Mouse (Mus musculus) MEL (cell line): ENCODE results near the gene Spag5. TPM values are rescaled to one million over a fixed set of nuclear protein-coding genes. Genes with fewer than 3 reads are reported as not detected.

Experiments used
- DNase-seq: peaks from one replicate; pipeline ENCODE4 v3.0.0; 2011; ENCODE audit warnings: low read depth, low spot score
- H3K27ac ChIP-seq: 2 replicates; pipeline ENCODE4 v1.5.1; 2012; ENCODE audit warnings: low read depth, mild to moderate bottlenecking, control low read depth, low read length, moderate library complexity; ENCODE audit not compliant: control insufficient read depth
- H3K27me3 ChIP-seq, 2 experiments: fragments of 150-350 bp in 1 of 2; sonication (generic) in 1 of 2; 2 replicates each; pipeline ENCODE4 v1.6.1; 2012; ENCODE audit warnings: low read length in 2 of 2, mild to moderate bottlenecking in 2 of 2, improper control_type of control experiment in 1 of 2, moderate library complexity in 1 of 2; ENCODE audit not compliant: insufficient read depth in 2 of 2, control insufficient read depth in 1 of 2
- H3K36me3 ChIP-seq, 2 experiments: 2 replicates each; pipeline ENCODE4 v1.6.1; 2012 to 2014; ENCODE audit warnings: low read length in 2 of 2, improper control_type of control experiment in 1 of 2, inconsistent platforms in 1 of 2, mild to moderate bottlenecking in 1 of 2; ENCODE audit not compliant: insufficient read depth in 2 of 2, control insufficient read depth in 1 of 2
- H3K4me1 ChIP-seq, 2 experiments: fragments of 150-350 bp in 1 of 2; sonication (generic) in 1 of 2; 2 replicates each; pipeline ENCODE4 v1.6.1; 2012; ENCODE audit warnings: low read length in 2 of 2, improper control_type of control experiment in 1 of 2, mild to moderate bottlenecking in 1 of 2; ENCODE audit not compliant: insufficient read depth in 2 of 2, control insufficient read depth in 1 of 2
- H3K4me3 ChIP-seq, 2 experiments: fragments of 150-350 bp in 1 of 2; sonication (generic) in 1 of 2; 2 replicates each; pipeline ENCODE4 v1.5.1; 2012; ENCODE audit warnings: low read depth in 2 of 2, low read length in 2 of 2, mild to moderate bottlenecking in 2 of 2, moderate library complexity in 2 of 2, control low read depth in 1 of 2, improper control_type of control experiment in 1 of 2; ENCODE audit not compliant: control insufficient read depth in 1 of 2, insufficient read depth in 1 of 2
- H3K79me2 ChIP-seq: 2 replicates; pipeline ENCODE4 v1.6.1; 2012; ENCODE audit warnings: mild to moderate bottlenecking, low read length, moderate library complexity; ENCODE audit not compliant: control insufficient read depth, poor library complexity, insufficient read depth
- H3K9ac ChIP-seq: 2 replicates; pipeline ENCODE4 v1.6.1; 2012; ENCODE audit warnings: low read depth, mild to moderate bottlenecking, control low read depth, low read length, moderate library complexity; ENCODE audit not compliant: control insufficient read depth, poor library complexity, severe bottlenecking
- H3K9me3 ChIP-seq: fragments of 150-350 bp; sonication (generic); replicated peaks from 2 replicates; pipeline ENCODE4 v1.6.1; 2012; ENCODE audit warnings: mild to moderate bottlenecking, low read length, improper control_type of control experiment, moderate library complexity; ENCODE audit not compliant: insufficient read depth
- BHLHE40 ChIP-seq: IDR thresholded peaks from 2 replicates; pipeline ENCODE4 v1.6.1; 2012; ENCODE audit warnings: low read depth, mild to moderate bottlenecking, inconsistent platforms, low read length, improper control_type of control experiment, borderline replicate concordance
- CHD1 ChIP-seq: IDR thresholded peaks from 2 replicates; pipeline ENCODE4 v1.6.1; 2012; ENCODE audit warnings: low read depth, mild to moderate bottlenecking, inconsistent platforms, low read length, improper control_type of control experiment
- CHD2 ChIP-seq: IDR thresholded peaks from 2 replicates; pipeline ENCODE4 v1.6.1; 2011; ENCODE audit warnings: low read length, improper control_type of control experiment
- CTCF ChIP-seq, 3 experiments: IDR thresholded peaks in 2 of 3; conservative IDR thresholded peaks in 1 of 3; 2 replicates each; pipeline ENCODE4 v1.5.1; 2011 to 2012; ENCODE audit warnings: low read length in 3 of 3, low read depth in 2 of 3, mild to moderate bottlenecking in 2 of 3, improper control_type of control experiment in 1 of 3, inconsistent platforms in 1 of 3, mixed read lengths in 1 of 3, moderate library complexity in 1 of 3; ENCODE audit not compliant: control insufficient read depth in 1 of 3, insufficient read depth in 1 of 3, poor library complexity in 1 of 3, severe bottlenecking in 1 of 3
- E2F4 ChIP-seq: IDR thresholded peaks from 2 replicates; pipeline ENCODE4 v1.6.1; 2011; ENCODE audit warnings: low read depth, low read length, improper control_type of control experiment, borderline replicate concordance
- ELF1 ChIP-seq: IDR thresholded peaks from 2 replicates; pipeline ENCODE4 v1.6.1; 2014; ENCODE audit warnings: low read depth, mild to moderate bottlenecking, inconsistent platforms, low read length, improper control_type of control experiment, moderate library complexity
- EP300 ChIP-seq, 2 experiments: IDR thresholded peaks; 2 replicates each; pipeline ENCODE4 v1.6.1; 2011; ENCODE audit warnings: improper control_type of control experiment in 2 of 2, low read length in 2 of 2, low read depth in 1 of 2, mild to moderate bottlenecking in 1 of 2
- ETS1 ChIP-seq: IDR thresholded peaks from 2 replicates; pipeline ENCODE4 v1.6.1; 2012; ENCODE audit warnings: low read depth, mild to moderate bottlenecking, inconsistent platforms, low read length, improper control_type of control experiment, moderate library complexity
- GABPA ChIP-seq: IDR thresholded peaks from 2 replicates; pipeline ENCODE4 v1.6.1; 2012; ENCODE audit warnings: low read depth, mild to moderate bottlenecking, inconsistent platforms, low read length, improper control_type of control experiment, moderate library complexity
- GATA1 ChIP-seq: IDR thresholded peaks from 2 replicates; pipeline ENCODE4 v1.6.1; 2011; ENCODE audit warnings: low read depth, low read length, improper control_type of control experiment
- HCFC1 ChIP-seq: IDR thresholded peaks from 2 replicates; pipeline ENCODE4 v1.6.1; 2012; ENCODE audit warnings: low read depth, mild to moderate bottlenecking, inconsistent platforms, low read length, improper control_type of control experiment, moderate library complexity
- JUND ChIP-seq: IDR thresholded peaks from 2 replicates; pipeline ENCODE4 v1.6.1; 2011; ENCODE audit warnings: low read depth, mild to moderate bottlenecking, improper control_type of control experiment, low read length
- MAFK ChIP-seq: IDR thresholded peaks from 2 replicates; pipeline ENCODE4 v1.6.1; 2011; ENCODE audit warnings: low read depth, mild to moderate bottlenecking, low read length, improper control_type of control experiment, borderline replicate concordance
- MAX ChIP-seq: IDR thresholded peaks from 2 replicates; pipeline ENCODE4 v1.6.1; 2011; ENCODE audit warnings: low read length, improper control_type of control experiment
- MAZ ChIP-seq: IDR thresholded peaks from 2 replicates; pipeline ENCODE4 v1.6.1; 2012; ENCODE audit warnings: low read depth, mild to moderate bottlenecking, inconsistent platforms, low read length, improper control_type of control experiment
- MEF2A ChIP-seq: IDR thresholded peaks from 2 replicates; pipeline ENCODE4 v1.6.1; 2014; ENCODE audit warnings: low read depth, mild to moderate bottlenecking, inconsistent platforms, low read length, improper control_type of control experiment; ENCODE audit not compliant: poor library complexity, insufficient replicate concordance, severe bottlenecking; ENCODE audit errors: extremely low read depth
- MXI1 ChIP-seq: IDR thresholded peaks from 2 replicates; pipeline ENCODE4 v1.6.1; 2011; ENCODE audit warnings: mild to moderate bottlenecking, low read depth, low read length, improper control_type of control experiment
- MYC ChIP-seq: IDR thresholded peaks from 2 replicates; pipeline ENCODE4 v1.6.1; 2011; ENCODE audit warnings: low read depth, mild to moderate bottlenecking, low read length, improper control_type of control experiment, moderate library complexity
- NELFE ChIP-seq: IDR thresholded peaks from 2 replicates; pipeline ENCODE4 v1.6.1; 2011; ENCODE audit warnings: low read depth, low read length, improper control_type of control experiment
- NRF1 ChIP-seq: IDR thresholded peaks from 2 replicates; pipeline ENCODE4 v1.6.1; 2014; ENCODE audit warnings: low read depth, mild to moderate bottlenecking, inconsistent platforms, low read length, improper control_type of control experiment, moderate library complexity; ENCODE audit not compliant: poor library complexity, insufficient read depth, severe bottlenecking
- POLR2A ChIP-seq, 2 experiments: IDR thresholded peaks; 2 replicates each; pipeline ENCODE4 v1.6.1; 2011 to 2012; ENCODE audit warnings: low read length in 2 of 2, mild to moderate bottlenecking in 2 of 2, control low read depth in 1 of 2, improper control_type of control experiment in 1 of 2, low read depth in 1 of 2, moderate library complexity in 1 of 2; ENCODE audit not compliant: control insufficient read depth in 1 of 2, insufficient read depth in 1 of 2, poor library complexity in 1 of 2
- POLR2AphosphoS5 ChIP-seq: IDR thresholded peaks from 2 replicates; pipeline ENCODE4 v1.6.1; 2012; ENCODE audit warnings: low read depth, borderline replicate concordance, mild to moderate bottlenecking, inconsistent platforms, low read length, moderate library complexity, mixed read lengths
- RAD21 ChIP-seq: IDR thresholded peaks from 2 replicates; pipeline ENCODE4 v1.6.1; 2011; ENCODE audit warnings: mild to moderate bottlenecking, low read depth, low read length, improper control_type of control experiment
- RCOR1 ChIP-seq: IDR thresholded peaks from 2 replicates; pipeline ENCODE4 v1.6.1; 2012; ENCODE audit warnings: low read depth, mild to moderate bottlenecking, inconsistent platforms, low read length, improper control_type of control experiment
- SIN3A ChIP-seq: IDR thresholded peaks from 2 replicates; pipeline ENCODE4 v1.6.1; 2012; ENCODE audit warnings: low read length, improper control_type of control experiment, inconsistent platforms
- SMC3 ChIP-seq: IDR thresholded peaks from 2 replicates; pipeline ENCODE4 v1.6.1; 2011; ENCODE audit warnings: low read depth, low read length, improper control_type of control experiment
- TAL1 ChIP-seq: IDR thresholded peaks from 2 replicates; pipeline ENCODE4 v1.6.1; 2012; ENCODE audit warnings: mild to moderate bottlenecking, inconsistent platforms, low read length, moderate library complexity, mixed read lengths
- TBP ChIP-seq: IDR thresholded peaks from 2 replicates; pipeline ENCODE4 v1.8.0; 2011; ENCODE audit warnings: low read depth, low read length, improper control_type of control experiment
- TCF12 ChIP-seq: IDR thresholded peaks from 2 replicates; pipeline ENCODE4 v1.6.1; 2014; ENCODE audit warnings: low read depth, mild to moderate bottlenecking, inconsistent platforms, low read length, improper control_type of control experiment, moderate library complexity
- UBTF ChIP-seq: IDR thresholded peaks from 2 replicates; pipeline ENCODE4 v1.6.1; 2012; ENCODE audit warnings: low read depth, mild to moderate bottlenecking, inconsistent platforms, low read length, improper control_type of control experiment, moderate library complexity, borderline replicate concordance; ENCODE audit not compliant: insufficient read depth
- USF1 ChIP-seq: IDR thresholded peaks from 2 replicates; pipeline ENCODE4 v1.6.1; 2014; ENCODE audit warnings: low read depth, mild to moderate bottlenecking, inconsistent platforms, low read length, improper control_type of control experiment, moderate library complexity
- USF2 ChIP-seq, 2 experiments: IDR thresholded peaks; 2 replicates each; pipeline ENCODE4 v1.6.1; 2011 to 2012; ENCODE audit warnings: improper control_type of control experiment in 2 of 2, low read length in 2 of 2, borderline replicate concordance in 1 of 2, inconsistent platforms in 1 of 2, low read depth in 1 of 2, mild to moderate bottlenecking in 1 of 2; ENCODE audit not compliant: insufficient read depth in 1 of 2
- ZC3H11A ChIP-seq: IDR thresholded peaks from 2 replicates; pipeline ENCODE4 v1.6.1; 2012; ENCODE audit warnings: low read depth, mild to moderate bottlenecking, inconsistent platforms, low read length, improper control_type of control experiment
- ZKSCAN1 ChIP-seq: IDR thresholded peaks from 2 replicates; pipeline ENCODE4 v1.6.1; 2012; ENCODE audit warnings: low read depth, mild to moderate bottlenecking, inconsistent platforms, low read length, improper control_type of control experiment, moderate library complexity
- ZMIZ1 ChIP-seq: IDR thresholded peaks from 2 replicates; pipeline ENCODE4 v1.6.1; 2012; ENCODE audit warnings: low read depth, mild to moderate bottlenecking, inconsistent platforms, low read length, improper control_type of control experiment, moderate library complexity
- ZNF384 ChIP-seq: IDR thresholded peaks from 2 replicates; pipeline ENCODE4 v1.6.1; 2012; ENCODE audit warnings: low read depth, mild to moderate bottlenecking, inconsistent platforms, low read length, improper control_type of control experiment
- polyA plus RNA-seq, 2 experiments: library from polyadenylated mRNA; stranded (reverse) in 1 of 2; unstranded in 1 of 2; fragments of >175 nt in 1 of 2; fragments of >200 nt in 1 of 2; gene quantifications; 2 replicates each; pipeline versions ENCODE4 v1.2.1 to v1.2.4; 2012; ENCODE audit warnings: low replicate concordance in 2 of 2, low read depth in 1 of 2; ENCODE audit not compliant: insufficient read length in 2 of 2, insufficient read depth in 1 of 2, missing spikeins in 1 of 2
- total RNA-seq: library from RNA; depleted of rRNA; stranded (reverse); fragments of 300-350 nt; gene quantifications from 2 replicates; pipeline ENCODE4 v1.2.3, GENCODE M21; 2012

Spag5 gene
- total and polyA plus RNA-seq, 3 experiments: 40.1 to 274 (median 77.5) TPM

DNA sequence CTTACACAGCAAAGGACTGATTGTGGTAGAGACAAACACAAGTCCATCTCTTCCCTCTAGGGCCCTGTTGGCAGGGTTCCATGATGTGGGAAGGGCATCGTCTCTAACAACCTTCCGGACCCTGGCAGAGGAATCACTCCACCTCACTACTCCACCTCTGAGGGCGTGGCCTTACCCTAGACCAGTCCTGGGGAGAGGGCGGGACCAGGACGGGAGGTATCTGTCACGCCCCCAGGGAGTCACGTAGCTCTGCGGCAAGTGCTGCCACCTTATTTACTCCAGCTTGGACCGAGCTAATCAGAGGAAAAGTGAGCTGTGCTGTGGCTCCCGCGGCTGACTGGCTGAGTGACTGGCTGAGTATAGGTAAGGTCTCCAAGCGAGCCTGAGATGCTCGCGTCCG lies 21.5 kb downstream of the Spag5 start, which contains the start of gene Aldoc:
Aldoc (plus strand) TSS at position 109 of the 400 bp plus-strand sequence.
- Histone ChIP-seq H3K9me3 (no peaks in the 10 kb centered on the region), H3K9ac (no peak within 1 kb of the TSS), H3K79me2 (no peaks in the 10 kb centered on the region), H3K4me3 (peak within 1 kb of the TSS in 1 of 2 experiments; percentile 29; a peak in 2 of 4 replicates), H3K27ac (no peak within 1 kb of the TSS), H3K27me3 (no peaks in the 10 kb centered on the region), H3K4me1 (peaks cover 2 to 3% of the 10 kb centered on the region in 2 experiments; a peak in 2 of 4 replicates), H3K36me3 (peaks cover 5 to 19% of the 10 kb centered on the region in 2 experiments)
- peak; percentile 98 for DNase-seq
- TF ChIP-seq NELFE (0 out of 2 replicates have a peak, but pooled peaks have one; percentile 37), ELF1 (0 out of 2 replicates have a peak, but pooled peaks have one; percentile 41), ZC3H11A (no peak), TCF12 (0 out of 2 replicates have a peak, but pooled peaks have one; percentile 20), RAD21 (no peak), MAZ (no peak; the same call in 1 of the 2 replicates), GABPA (no peak), SIN3A (peak; percentile 44; the same call in 1 of the 2 replicates), CHD1 (no peak), MAX (peak; percentile 46; the same call in 1 of the 2 replicates), RCOR1 (peak; percentile 25; the same call in 1 of the 2 replicates), GATA1 (no peak), EP300 (IDR thresholded peaks at IDR 0.05; ENCODE audit: low read depth in 1 of 2, low read length in 2 of 2) (0 out of 4 replicates have a peak, but pooled peaks of 1 of the 2 experiments have one; percentile 14), BHLHE40 (no peak), POLR2A (IDR thresholded peaks at IDR 0.05; ENCODE audit: control insufficient read depth in 1 of 2, insufficient read depth in 1 of 2, low read depth in 1 of 2, low read length in 2 of 2, poor library complexity in 1 of 2) (0 out of 4 replicates have a peak, but pooled peaks of 1 of the 2 experiments have one; percentile 46), JUND (no peak), E2F4 (no peak), CTCF (IDR thresholded peaks at IDR 0.05 in 2 of 3, conservative IDR thresholded peaks at IDR 0.05 in 1 of 3; ENCODE audit: control insufficient read depth in 1 of 3, insufficient read depth in 1 of 3, low read depth in 2 of 3, low read length in 3 of 3, poor library complexity in 1 of 3, severe bottlenecking in 1 of 3) (no peak), POLR2AphosphoS5 (no peak), MEF2A (no peak), SMC3 (no peak), TBP (peak; percentile 44; the same call in 1 of the 2 replicates), USF2 (IDR thresholded peaks at IDR 0.05; ENCODE audit: borderline replicate concordance in 1 of 2, insufficient read depth in 1 of 2, low read depth in 1 of 2, low read length in 2 of 2) (no peak), ZNF384 (no peak), MAFK (no peak), USF1 (no peak), HCFC1 (peak; percentile 41; the same call in 1 of the 2 replicates), CHD2 (no peak), MYC (0 out of 2 replicates have a peak, but pooled peaks have one; percentile 38), ZMIZ1 (0 out of 2 replicates have a peak, but pooled peaks have one; percentile 33), NRF1 (no peak), ETS1 (no peak), UBTF (no peak), ZKSCAN1 (no peak), TAL1 (no peak), MXI1 (peak; percentile 43; the same call in 1 of the 2 replicates)
